ENCODE assay signal across 8 mouse cellular contexts in genomic region chr8:94666456-94667308, GRCm38 (mm10). TPM values are rescaled to one million over a fixed set of nuclear protein-coding genes. Genes with fewer than 3 reads are reported as not detected.
DNase-seq lines count a peak whose midpoint lies in the region; ATAC-seq lines count a peak whose summit lies in the region.

Gene Arl2bp, plus strand, starts transcription at chr8:94666600.

- H3K4me3 ChIP-seq in forebrain, embryonic 11.5 days (ENCODE audit: low read depth, low read length) = peak within 1 kb of the TSS; percentile 66
- peak within 1 kb of the TSS; percentile 95 for H3K4me3 ChIP-seq in heart, embryonic 16.5 days (ENCODE audit: low read length)
- H3K4me3 ChIP-seq in liver, embryonic 15.5 days (replicated peaks) = peak within 1 kb of the TSS; percentile 71
- H3K4me3 ChIP-seq in neural tube, embryonic 12.5 days = peak within 1 kb of the TSS; percentile 90

- peak within 1 kb of the TSS; percentile 51 for H3K4me2 ChIP-seq in forebrain, embryonic 11.5 days (ENCODE audit: low read depth, low read length, severe bottlenecking)
- H3K4me2 ChIP-seq in heart, embryonic 16.5 days (ENCODE audit: low read depth, low read length) = peak within 1 kb of the TSS; percentile 72
- peak within 1 kb of the TSS; percentile 91 for H3K4me2 ChIP-seq in liver, embryonic 15.5 days
- H3K4me2 ChIP-seq in neural tube, embryonic 12.5 days (replicated peaks) = peak within 1 kb of the TSS; percentile 67

- H3K4me1 ChIP-seq in forebrain, embryonic 11.5 days (replicated peaks; ENCODE audit: control insufficient read depth, insufficient read depth, low read length) = no peaks in the 10 kb centered on the region; the same call in 1 of the 2 replicates
- peaks cover 8% of the 10 kb centered on the region for H3K4me1 ChIP-seq in heart, embryonic 16.5 days (ENCODE audit: control insufficient read depth, insufficient read depth, low read length)
- peaks cover 23% of the 10 kb centered on the region for H3K4me1 ChIP-seq in liver, embryonic 15.5 days (replicated peaks)
- peaks cover 14% of the 10 kb centered on the region for H3K4me1 ChIP-seq in neural tube, embryonic 12.5 days

- peak; percentile 99 for ATAC-seq in forebrain, embryonic 11.5 days (replicated peaks; ENCODE audit: low FRiP score)
- peak; percentile 99 for ATAC-seq in heart, embryonic 16.5 days (replicated peaks; ENCODE audit: extremely low read depth, insufficient read depth, low FRiP score)
- ATAC-seq in liver, embryonic 15.5 days (ENCODE audit: insufficient read depth) = peak; percentile 99
- peak; percentile 98 for ATAC-seq in neural tube, embryonic 12.5 days (ENCODE audit: low FRiP score, low read depth)

- H3K27ac ChIP-seq in forebrain, embryonic 11.5 days (ENCODE audit: low read depth, low read length) = peak within 1 kb of the TSS; percentile 66
- H3K27ac ChIP-seq in heart, embryonic 16.5 days (ENCODE audit: low read length) = peak within 1 kb of the TSS; percentile 89
- H3K27ac ChIP-seq in liver, embryonic 15.5 days (replicated peaks) = peak within 1 kb of the TSS; percentile 77
- peak within 1 kb of the TSS; percentile 80 for H3K27ac ChIP-seq in neural tube, embryonic 12.5 days

- peaks cover 13% of the 10 kb centered on the region for H3K36me3 ChIP-seq in forebrain, embryonic 11.5 days (ENCODE audit: control insufficient read depth, insufficient read depth, low read length)
- H3K36me3 ChIP-seq in heart, embryonic 16.5 days (ENCODE audit: control insufficient read depth, insufficient read depth) = peaks cover 20% of the 10 kb centered on the region
- H3K36me3 ChIP-seq in liver, embryonic 15.5 days (replicated peaks) = peaks cover 13% of the 10 kb centered on the region
- peaks cover 25% of the 10 kb centered on the region for H3K36me3 ChIP-seq in neural tube, embryonic 12.5 days

- WGBS in forebrain, embryonic 11.5 days = under 1% methylated on average over 74 of the region's 74 CpGs
- under 1% methylated on average over 74 of the region's 74 CpGs for WGBS in heart, embryonic 16.5 days
- under 1% methylated on average over 74 of the region's 74 CpGs for WGBS in liver, embryonic 15.5 days (ENCODE audit: insufficient replicate concordance)
- WGBS in neural tube, embryonic 12.5 days = under 1% methylated on average over 74 of the region's 74 CpGs

- peak; percentile 86 to 92 for DNase-seq in CD8-positive naive resting alpha-beta T cell, adult 2 months (ENCODE audit: low read depth in 2 of 2, low spot score in 2 of 2)
- peak; percentile 85 for DNase-seq in c-Kit-positive CD71-negative TER-119-negative erythroid progenitor cells, embryonic 14.5 days (ENCODE audit: low read depth)
- peak; percentile 96 for DNase-seq in forebrain, embryonic 11.5 days (ENCODE audit: low spot score)
- peak; percentile 97 to 98 for DNase-seq in kidney, postnatal 36 days
- DNase-seq in telencephalon, adult 2 months (ENCODE audit: low read depth, low spot score) = peak; percentile 92

- no peaks in the 10 kb centered on the region for H3K27me3 ChIP-seq in forebrain, embryonic 11.5 days (ENCODE audit: control insufficient read depth, insufficient read depth, low read length)
- H3K27me3 ChIP-seq in heart, embryonic 16.5 days (ENCODE audit: control insufficient read depth, insufficient read depth, low read length) = no peaks in the 10 kb centered on the region
- H3K27me3 ChIP-seq in liver, embryonic 15.5 days = no peaks in the 10 kb centered on the region
- H3K27me3 ChIP-seq in neural tube, embryonic 12.5 days (replicated peaks) = no peaks in the 10 kb centered on the region

- no peaks in the 10 kb centered on the region for H3K9me3 ChIP-seq in forebrain, embryonic 11.5 days (ENCODE audit: control insufficient read depth, low read length)
- no peaks in the 10 kb centered on the region for H3K9me3 ChIP-seq in heart, embryonic 16.5 days (replicated peaks; ENCODE audit: control insufficient read depth, low read length)
- H3K9me3 ChIP-seq in liver, embryonic 15.5 days (replicated peaks) = no peaks in the 10 kb centered on the region
- H3K9me3 ChIP-seq in neural tube, embryonic 12.5 days = no peaks in the 10 kb centered on the region

- H3K9ac ChIP-seq in forebrain, embryonic 11.5 days (ENCODE audit: low read length) = peak within 1 kb of the TSS; percentile 90
- H3K9ac ChIP-seq in heart, embryonic 16.5 days (ENCODE audit: low read length) = peak within 1 kb of the TSS; percentile 98
- H3K9ac ChIP-seq in liver, embryonic 15.5 days = peak within 1 kb of the TSS; percentile 78
- peak within 1 kb of the TSS; percentile 95 for H3K9ac ChIP-seq in neural tube, embryonic 12.5 days

RNA-seq across cellular contexts. Expression of gene Arl2bp, which starts in this region (rescaled TPM):
- polyA plus RNA-seq in forebrain, embryonic 11.5 days (2014; fragmentation: Nextera tagmentation; extraction: Ambion mirVana) = 82.3 and 89.1 TPM in 2 replicates
- polyA plus RNA-seq in heart, embryonic 16.5 days (2015; fragmentation: Nextera tagmentation; extraction: Ambion mirVana) = 116 and 117 TPM in 2 replicates
- 23.9 and 24.7 TPM in 2 replicates for polyA plus RNA-seq in liver, embryonic 15.5 days (2015; fragmentation: Nextera tagmentation; extraction: Ambion mirVana)
- 225 and 236 TPM in 2 replicates for polyA plus RNA-seq in neural tube, embryonic 12.5 days (2016; fragmentation: Nextera tagmentation; extraction: Ambion mirVana)

Comparison
In these comparisons a context has a peak if more than half of its experiments do, and no peak if none do; other contexts are left out.
1. Peak in every context shown above with its lines: DNase-seq, ATAC-seq, H3K4me3 ChIP-seq and H3K27ac ChIP-seq.